Mouse (Mus musculus): ENCODE measurements around the gene Gm9733. TPM values are rescaled to one million over a fixed set of nuclear protein-coding genes. Genes with fewer than 3 reads are reported as not detected.
"Not testable (repeated sequence)": the region's sequence is repeated elsewhere in the genome, so short reads cannot be mapped to it uniquely, and the experiment has no call there.

Gm9733 gene
- not detected in 2 replicates for polyA plus RNA-seq (2014; fragmentation: Nextera tagmentation; extraction: Ambion mirVana)

DNA sequence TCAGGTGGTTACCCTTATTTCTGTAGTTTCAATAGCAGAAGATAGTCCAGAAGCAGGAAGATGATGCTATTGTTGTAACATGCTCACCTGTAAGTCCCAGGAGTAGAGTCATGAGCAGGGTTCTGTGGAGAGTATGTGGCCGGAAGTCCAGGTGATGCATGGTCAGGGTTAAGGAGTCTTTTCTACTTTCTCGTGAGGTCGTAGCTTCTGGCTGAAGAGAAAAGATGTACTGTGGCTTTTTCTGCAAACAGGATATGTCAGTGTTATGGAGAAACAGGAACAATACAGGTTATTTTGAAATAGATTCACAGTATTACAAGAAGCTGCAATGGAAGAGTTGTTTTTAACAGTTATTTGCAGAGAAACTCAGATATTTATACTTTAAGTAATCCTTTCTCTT, at the start of gene Gm9733:
Gm9733 (minus strand) TSS at position 240 of the 400 bp plus-strand sequence.
- 87% methylated on average over 3 of the region's 3 CpGs for WGBS
- Histone ChIP-seq H3K27ac (replicated peaks; ENCODE audit: low read depth, low read length) (no peak within 1 kb of the TSS), H3K4me3 (replicated peaks; ENCODE audit: low read depth, low read length) (no peak within 1 kb of the TSS), H3K9ac (replicated peaks; ENCODE audit: low read length) (no peak within 1 kb of the TSS), H3K4me2 (ENCODE audit: low read length) (no peak within 1 kb of the TSS), H3K36me3 (ENCODE audit: control insufficient read depth, insufficient read depth, low read length) (no peaks in the 10 kb centered on the region), H3K4me1 (ENCODE audit: control insufficient read depth, insufficient read depth, low read length) (no peaks in the 10 kb centered on the region), H3K9me3 (ENCODE audit: control insufficient read depth, low read length) (no peaks in the 10 kb centered on the region), H3K27me3 (ENCODE audit: control insufficient read depth, insufficient read depth, low read length) (no peaks in the 10 kb centered on the region)
- no peak for DNase-seq
- ATAC-seq (ENCODE audit: low FRiP score, low TSS enrichment), result no peak

DNA sequence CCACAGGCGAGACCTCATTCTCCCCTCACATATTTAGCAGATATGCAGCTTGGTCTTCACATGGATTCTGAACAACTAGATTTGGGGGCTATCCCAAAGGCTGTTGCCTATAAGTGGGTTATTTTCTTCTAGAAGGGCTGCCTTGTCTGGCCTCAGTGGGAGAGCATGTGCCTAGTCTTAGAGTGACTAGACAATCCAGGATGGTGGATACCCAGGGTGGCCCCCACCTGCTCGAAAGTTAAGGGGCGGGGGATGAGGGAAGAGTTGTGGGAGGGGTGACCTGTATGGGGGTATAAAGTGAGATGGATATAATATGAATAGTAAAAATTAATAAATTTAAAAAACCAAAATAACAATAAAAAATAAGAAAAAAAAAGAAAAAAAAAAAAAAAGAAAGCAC, 23.6 kb upstream of the Gm9733 start:
- H3K4me1 ChIP-seq (ENCODE audit: control insufficient read depth, insufficient read depth, low read length); H3K27me3 ChIP-seq (ENCODE audit: control insufficient read depth, insufficient read depth, low read length); H3K27ac ChIP-seq (replicated peaks; ENCODE audit: low read depth, low read length); H3K4me3 ChIP-seq (replicated peaks; ENCODE audit: low read depth, low read length); H3K4me2 ChIP-seq (ENCODE audit: low read length); H3K9ac ChIP-seq (replicated peaks; ENCODE audit: low read length); H3K9me3 ChIP-seq (ENCODE audit: control insufficient read depth, low read length); H3K36me3 ChIP-seq (ENCODE audit: control insufficient read depth, insufficient read depth, low read length); DNase-seq: not testable (repeated sequence)
- ATAC-seq (ENCODE audit: low FRiP score, low TSS enrichment), result peak; percentile 19; the same call in 1 of the 2 replicates
- WGBS, result 83% methylated on average over 3 of the region's 3 CpGs

DNA sequence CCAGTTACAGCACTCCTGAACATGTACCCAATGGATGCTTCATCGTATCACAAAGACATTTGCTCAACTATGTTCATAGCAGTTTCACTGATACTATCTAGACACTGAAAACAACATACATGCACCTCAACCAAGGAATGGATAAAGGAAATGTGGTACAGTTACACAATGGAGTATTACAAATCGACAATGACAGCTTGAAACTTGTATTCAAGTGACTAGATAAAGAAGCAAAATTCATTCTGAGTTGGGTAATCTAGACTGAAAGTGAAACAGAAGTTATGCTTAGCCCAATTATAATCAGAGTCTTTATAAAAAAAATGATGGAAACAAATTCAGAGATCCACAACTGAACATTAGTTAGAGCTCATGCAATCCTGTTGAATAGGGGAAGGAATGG, 18.2 kb upstream of the Gm9733 start:
- H3K36me3 ChIP-seq (ENCODE audit: control insufficient read depth, insufficient read depth, low read length); H3K9ac ChIP-seq (replicated peaks; ENCODE audit: low read length); H3K27me3 ChIP-seq (ENCODE audit: control insufficient read depth, insufficient read depth, low read length); DNase-seq; H3K4me3 ChIP-seq (replicated peaks; ENCODE audit: low read depth, low read length); H3K4me2 ChIP-seq (ENCODE audit: low read length); H3K9me3 ChIP-seq (ENCODE audit: control insufficient read depth, low read length); H3K4me1 ChIP-seq (ENCODE audit: control insufficient read depth, insufficient read depth, low read length); H3K27ac ChIP-seq (replicated peaks; ENCODE audit: low read depth, low read length); ATAC-seq (ENCODE audit: low FRiP score, low TSS enrichment): not testable (repeated sequence)
- 91% methylated on average over 1 of the region's 2 CpGs for WGBS

DNA sequence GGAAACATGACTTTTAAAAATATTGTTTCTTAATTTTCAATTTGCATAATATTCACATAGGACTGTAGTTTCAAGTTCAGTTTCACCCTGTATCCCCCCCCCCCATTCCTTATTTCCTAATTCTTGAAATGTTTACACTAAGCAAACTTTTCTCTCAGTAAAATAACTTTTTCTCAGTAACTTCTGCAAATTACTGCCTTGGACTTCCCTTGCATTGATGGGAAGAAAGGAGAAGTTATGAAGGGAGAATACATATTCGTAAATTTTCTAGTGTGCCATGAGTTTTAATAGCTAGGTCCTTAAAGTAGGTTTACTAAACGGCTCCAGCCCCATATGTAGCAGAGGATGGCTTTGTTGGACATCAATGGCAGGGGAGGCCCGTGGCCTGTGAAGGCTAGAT, 13.5 kb upstream of the Gm9733 start:
- H3K36me3 ChIP-seq (ENCODE audit: control insufficient read depth, insufficient read depth, low read length); DNase-seq; ATAC-seq (ENCODE audit: low FRiP score, low TSS enrichment); H3K9ac ChIP-seq (replicated peaks; ENCODE audit: low read length); H3K27me3 ChIP-seq (ENCODE audit: control insufficient read depth, insufficient read depth, low read length); H3K4me3 ChIP-seq (replicated peaks; ENCODE audit: low read depth, low read length); H3K4me1 ChIP-seq (ENCODE audit: control insufficient read depth, insufficient read depth, low read length); H3K4me2 ChIP-seq (ENCODE audit: low read length); H3K27ac ChIP-seq (replicated peaks; ENCODE audit: low read depth, low read length); H3K9me3 ChIP-seq (ENCODE audit: control insufficient read depth, low read length): not testable (repeated sequence)
- WGBS, result 66% methylated on average over 3 of the region's 3 CpGs

GRCm38 (mm10) chr3:15340287-15340686, 8.2 kb upstream of the Gm9733 start:
- DNase-seq (no peak), ATAC-seq (ENCODE audit: low FRiP score, low TSS enrichment) (no peak)
- H3K27ac ChIP-seq (replicated peaks; ENCODE audit: low read depth, low read length), result no peak overlapping the region
- no peaks in the 10 kb centered on the region for H3K27me3 ChIP-seq (ENCODE audit: control insufficient read depth, insufficient read depth, low read length)
- H3K4me1 ChIP-seq (ENCODE audit: control insufficient read depth, insufficient read depth, low read length), result no peaks in the 10 kb centered on the region
- H3K36me3 ChIP-seq (ENCODE audit: control insufficient read depth, insufficient read depth, low read length), result no peaks in the 10 kb centered on the region
- H3K9me3 ChIP-seq (ENCODE audit: control insufficient read depth, low read length), result no peaks in the 10 kb centered on the region
- 79% methylated on average over 1 of the region's 1 CpGs for WGBS
- H3K9ac ChIP-seq (replicated peaks; ENCODE audit: low read length), result no peak overlapping the region
- no peak overlapping the region for H3K4me2 ChIP-seq (ENCODE audit: low read length)
- no peak overlapping the region for H3K4me3 ChIP-seq (replicated peaks; ENCODE audit: low read depth, low read length)

- H3K9me3 ChIP-seq (ENCODE audit: control insufficient read depth, low read length), result no peaks in the 10 kb centered on the region
- no peak overlapping the region for H3K4me2 ChIP-seq (ENCODE audit: low read length)
- no peaks in the 10 kb centered on the region for H3K27me3 ChIP-seq (ENCODE audit: control insufficient read depth, insufficient read depth, low read length)
- no peak for DNase-seq
- H3K4me1 ChIP-seq (ENCODE audit: control insufficient read depth, insufficient read depth, low read length), result no peaks in the 10 kb centered on the region
- H3K27ac ChIP-seq (replicated peaks; ENCODE audit: low read depth, low read length), result no peak overlapping the region
- no peak overlapping the region for H3K9ac ChIP-seq (replicated peaks; ENCODE audit: low read length)
- 72% methylated on average over 2 of the region's 2 CpGs for WGBS
- H3K4me3 ChIP-seq (replicated peaks; ENCODE audit: low read depth, low read length), result no peak overlapping the region
- 0 out of 2 replicates have a peak, but pooled peaks have one; percentile 10 for ATAC-seq (ENCODE audit: low FRiP score, low TSS enrichment)
- H3K36me3 ChIP-seq (ENCODE audit: control insufficient read depth, insufficient read depth, low read length), result no peaks in the 10 kb centered on the region
These were observed 2.1 kb upstream of the Gm9733 start for GRCm38 (mm10) chr3:15334182-15334581.

DNA sequence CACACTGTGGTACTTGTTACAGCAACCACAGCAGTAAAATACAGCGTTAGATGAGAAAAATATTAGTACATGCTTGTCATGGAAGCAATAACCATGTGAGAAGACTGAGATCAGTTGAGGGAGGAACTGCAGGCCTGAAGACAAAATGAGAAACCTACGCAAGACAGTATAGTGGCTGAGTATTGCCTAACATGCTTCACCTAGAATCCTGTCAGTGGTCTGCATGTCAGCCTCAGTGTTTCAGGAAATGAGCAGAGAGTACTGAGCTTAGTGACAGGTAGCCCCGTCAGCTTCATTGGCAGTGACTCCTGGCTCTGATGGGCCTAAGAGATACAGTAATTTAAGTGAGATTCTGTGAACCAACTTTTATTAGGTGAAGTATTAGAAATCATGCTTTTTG, 557 bp downstream of the Gm9733 start:
- WGBS, result 71% methylated on average over 3 of the region's 3 CpGs
- DNase-seq (no peak), ATAC-seq (ENCODE audit: low FRiP score, low TSS enrichment) (no peak)
- Histone ChIP-seq H3K36me3 (ENCODE audit: control insufficient read depth, insufficient read depth, low read length) (no peaks in the 10 kb centered on the region), H3K4me2 (ENCODE audit: low read length) (no peak overlapping the region), H3K9me3 (ENCODE audit: control insufficient read depth, low read length) (no peaks in the 10 kb centered on the region), H3K4me3 (replicated peaks; ENCODE audit: low read depth, low read length) (no peak overlapping the region), H3K27ac (replicated peaks; ENCODE audit: low read depth, low read length) (no peak overlapping the region), H3K4me1 (ENCODE audit: control insufficient read depth, insufficient read depth, low read length) (no peaks in the 10 kb centered on the region), H3K9ac (replicated peaks; ENCODE audit: low read length) (no peak overlapping the region), H3K27me3 (ENCODE audit: control insufficient read depth, insufficient read depth, low read length) (no peaks in the 10 kb centered on the region)

GRCm38 (mm10) chr3:15329549-15329948, 2.6 kb downstream of the Gm9733 start:
- no peaks in the 10 kb centered on the region for H3K36me3 ChIP-seq (ENCODE audit: control insufficient read depth, insufficient read depth, low read length)
- DNase-seq (no peak), ATAC-seq (ENCODE audit: low FRiP score, low TSS enrichment) (no peak)
- no peak overlapping the region for H3K4me3 ChIP-seq (replicated peaks; ENCODE audit: low read depth, low read length)
- H3K9ac ChIP-seq (replicated peaks; ENCODE audit: low read length), result no peak overlapping the region
- no peaks in the 10 kb centered on the region for H3K9me3 ChIP-seq (ENCODE audit: control insufficient read depth, low read length)
- no peak overlapping the region for H3K27ac ChIP-seq (replicated peaks; ENCODE audit: low read depth, low read length)
- H3K4me2 ChIP-seq (ENCODE audit: low read length), result no peak overlapping the region
- no peaks in the 10 kb centered on the region for H3K27me3 ChIP-seq (ENCODE audit: control insufficient read depth, insufficient read depth, low read length)
- no peaks in the 10 kb centered on the region for H3K4me1 ChIP-seq (ENCODE audit: control insufficient read depth, insufficient read depth, low read length)

DNA sequence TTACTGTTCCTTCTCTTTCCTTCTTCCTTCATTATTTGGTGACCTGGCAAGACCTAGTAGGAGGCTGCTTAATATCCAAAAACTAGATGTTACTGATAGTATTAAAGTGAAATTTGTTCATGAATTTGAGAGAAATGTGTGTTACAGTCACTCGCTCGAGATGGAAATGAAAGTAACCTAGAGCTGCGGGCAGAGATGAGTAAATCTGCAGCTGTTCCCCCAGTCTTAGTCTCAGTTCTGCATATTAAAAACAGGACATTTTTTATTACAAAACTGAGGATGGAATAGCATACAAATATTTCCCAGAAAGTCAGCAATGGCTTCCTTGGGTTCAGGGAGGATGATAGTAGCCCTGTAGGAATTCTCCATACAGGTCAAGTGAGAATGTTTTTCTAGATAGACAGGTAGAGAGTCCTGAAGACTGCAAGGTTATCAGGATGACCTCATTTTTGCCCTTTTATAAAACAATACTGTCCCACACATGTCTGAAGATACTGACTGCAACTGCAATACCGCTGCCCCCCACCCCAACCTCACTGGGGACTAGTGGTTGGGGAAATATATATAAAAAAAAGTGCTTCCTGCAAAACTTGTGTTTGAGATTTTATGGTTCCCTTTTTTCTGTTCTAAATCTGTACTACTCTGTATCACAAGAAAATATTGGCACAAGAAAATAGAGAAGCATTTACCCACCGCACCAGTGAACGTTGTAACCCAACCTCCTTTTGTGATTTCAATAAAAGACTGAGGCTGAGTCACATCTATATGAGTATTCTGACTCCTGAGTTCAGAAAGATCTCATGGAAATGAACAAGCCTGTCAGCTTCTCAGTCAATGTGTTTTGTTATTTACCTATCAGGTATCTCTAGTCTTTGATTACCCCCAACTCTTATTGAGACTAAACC, 47.4 kb downstream of the Gm9733 start:
- no peak for DNase-seq
- 88% methylated on average over 6 of the region's 6 CpGs for WGBS
- Histone ChIP-seq H3K36me3 (ENCODE audit: control insufficient read depth, insufficient read depth, low read length) (no peaks in the 10 kb centered on the region), H3K9me3 (ENCODE audit: control insufficient read depth, low read length) (no peaks in the 10 kb centered on the region), H3K27ac (replicated peaks; ENCODE audit: low read depth, low read length) (no peak overlapping the region), H3K4me1 (ENCODE audit: control insufficient read depth, insufficient read depth, low read length) (no peaks in the 10 kb centered on the region), H3K4me3 (replicated peaks; ENCODE audit: low read depth, low read length) (no peak overlapping the region), H3K9ac (replicated peaks; ENCODE audit: low read length) (no peak overlapping the region), H3K4me2 (ENCODE audit: low read length) (no peak overlapping the region), H3K27me3 (ENCODE audit: control insufficient read depth, insufficient read depth, low read length) (no peaks in the 10 kb centered on the region)
- no peak for ATAC-seq (ENCODE audit: low FRiP score, low TSS enrichment)
